Mouse (Mus musculus) small intestine, adult 2 months (tissue): ENCODE measurements around the gene Hoxa13.

Experiments used
- CTCF ChIP-seq: fragments of 200-500 bp; IDR thresholded peaks from 2 replicates; pipeline ENCODE4 v1.5.1; 2012; ENCODE audit warnings: low read depth, mild to moderate bottlenecking, control low read depth, inconsistent platforms, low read length, moderate library complexity, mixed read lengths; ENCODE audit not compliant: insufficient replicate concordance, insufficient read length; ENCODE audit errors: extremely low read depth
- POLR2A ChIP-seq: fragments of 200-500 bp; IDR thresholded peaks from 2 replicates; pipeline ENCODE4 v1.6.1; 2012; ENCODE audit warnings: low read depth, mild to moderate bottlenecking, control low read depth, inconsistent platforms, low read length, moderate library complexity

DNA sequence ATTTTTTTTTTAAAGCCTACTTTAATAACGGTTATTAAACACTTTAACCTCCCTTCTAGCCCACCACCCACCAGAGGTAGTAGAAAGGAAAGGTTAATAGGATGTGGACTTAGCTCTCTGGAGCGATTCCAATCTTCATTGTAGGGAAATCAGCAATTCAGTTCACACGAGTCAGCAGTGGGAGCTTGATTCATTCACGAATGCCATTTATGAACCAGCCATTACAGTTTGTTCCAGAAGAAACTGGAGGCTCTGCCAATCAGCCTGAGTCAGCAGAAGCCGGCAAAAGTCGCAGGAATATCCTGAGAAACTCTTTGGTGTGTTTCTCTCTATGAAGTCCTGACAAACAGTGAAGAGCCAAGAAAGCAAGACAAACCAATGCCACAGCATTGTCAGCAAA lies 33.9 kb upstream of the Hoxa13 start:
- no peak for TF ChIP-seq CTCF
- TF ChIP-seq POLR2A, result no peak
